Mouse (Mus musculus) midbrain, embryonic 13.5 days (tissue): ENCODE measurements at regions not wholly inside any gene's neighbourhood (a gene's known extent, or its start where the extent isn't known, plus 50 kb on each side); places are given as distances from the start of the nearest gene placed in this dataset.

Source experiments
- ATAC-seq: fragments of 200-750 bp; cut with Nextera tagmentation; 2 replicates; pipeline ENCODE4 v1.8.0; 2017; ENCODE audit warnings: mild to moderate bottlenecking, moderate TSS enrichment, moderate library complexity
- H3K27ac ChIP-seq: fragments of 300-500 bp; sonication (generic); 2 replicates; pipeline ENCODE4 v1.5.1; 2015; ENCODE audit warnings: inconsistent platforms, mild to moderate bottlenecking, moderate library complexity
- H3K27me3 ChIP-seq: fragments of 300-500 bp; sonication (generic); 2 replicates; pipeline ENCODE4 v1.6.1; 2015; ENCODE audit warnings: mild to moderate bottlenecking, inconsistent platforms
- H3K36me3 ChIP-seq: fragments of 300-500 bp; sonication (generic); 2 replicates; pipeline ENCODE4 v1.6.1; 2015; ENCODE audit warnings: mild to moderate bottlenecking, inconsistent platforms
- H3K4me1 ChIP-seq: fragments of 300-500 bp; sonication (generic); replicated peaks from 2 replicates; pipeline ENCODE4 v1.6.1; 2015; ENCODE audit warnings: inconsistent platforms
- H3K4me2 ChIP-seq: fragments of 300-500 bp; sonication (generic); replicated peaks from 2 replicates; pipeline ENCODE4 v1.6.1; 2015; ENCODE audit warnings: moderate library complexity, mild to moderate bottlenecking, inconsistent platforms
- H3K4me3 ChIP-seq: fragments of 300-500 bp; sonication (generic); replicated peaks from 2 replicates; pipeline ENCODE4 v1.5.1; 2015; ENCODE audit warnings: mild to moderate bottlenecking, inconsistent platforms
- H3K9ac ChIP-seq: fragments of 300-500 bp; sonication (generic); replicated peaks from 2 replicates; pipeline ENCODE4 v1.6.1; 2015; ENCODE audit warnings: mild to moderate bottlenecking, inconsistent platforms
- H3K9me3 ChIP-seq: fragments of 300-500 bp; sonication (generic); 2 replicates; pipeline ENCODE4 v1.6.1; 2016; ENCODE audit warnings: mild to moderate bottlenecking, inconsistent platforms
- WGBS: fragments of 180-500 bp; shearing (Covaris S2); methylation state at CpG from one replicate; pipeline ENCODE4 v1.1.7; 2015; 5-methylcytosine and 5-hydroxymethylcytosine counted together

DNA sequence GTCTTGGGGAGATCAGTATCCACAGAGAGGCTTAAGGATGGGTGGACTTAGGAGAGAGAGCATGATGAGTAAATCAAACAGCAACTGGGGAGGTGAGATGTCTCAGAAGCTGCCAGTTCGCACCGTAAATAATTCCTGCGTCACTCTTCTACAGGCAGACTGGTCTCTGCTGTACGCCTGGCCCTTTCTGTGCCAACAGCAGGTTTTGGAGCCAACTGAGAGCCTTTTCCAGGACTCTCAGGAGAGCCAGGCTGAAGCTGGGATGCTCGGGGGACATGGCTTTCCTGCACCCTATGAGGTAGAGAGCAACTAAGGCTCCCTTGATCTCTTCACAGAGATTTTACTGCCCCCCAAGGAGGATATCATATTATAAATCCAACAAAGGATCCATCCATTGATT is 134.3 kb upstream of the Gsc start:
- H3K4me3 ChIP-seq = no peak overlapping the region
- H3K9ac ChIP-seq = no peak overlapping the region
- peaks cover 7% of the 10 kb centered on the region; the same call in 1 of the 2 replicates for H3K9me3 ChIP-seq
- no peak overlapping the region for H3K4me2 ChIP-seq
- H3K4me1 ChIP-seq = 0 out of 2 replicates have a peak, but pooled peaks cover 9% of the 10 kb centered on the region
- no peaks in the 10 kb centered on the region for H3K27me3 ChIP-seq
- 93% methylated on average over 5 of the region's 5 CpGs for WGBS
- no peaks in the 10 kb centered on the region for H3K36me3 ChIP-seq
- no peak for ATAC-seq
- no peak overlapping the region for H3K27ac ChIP-seq

DNA sequence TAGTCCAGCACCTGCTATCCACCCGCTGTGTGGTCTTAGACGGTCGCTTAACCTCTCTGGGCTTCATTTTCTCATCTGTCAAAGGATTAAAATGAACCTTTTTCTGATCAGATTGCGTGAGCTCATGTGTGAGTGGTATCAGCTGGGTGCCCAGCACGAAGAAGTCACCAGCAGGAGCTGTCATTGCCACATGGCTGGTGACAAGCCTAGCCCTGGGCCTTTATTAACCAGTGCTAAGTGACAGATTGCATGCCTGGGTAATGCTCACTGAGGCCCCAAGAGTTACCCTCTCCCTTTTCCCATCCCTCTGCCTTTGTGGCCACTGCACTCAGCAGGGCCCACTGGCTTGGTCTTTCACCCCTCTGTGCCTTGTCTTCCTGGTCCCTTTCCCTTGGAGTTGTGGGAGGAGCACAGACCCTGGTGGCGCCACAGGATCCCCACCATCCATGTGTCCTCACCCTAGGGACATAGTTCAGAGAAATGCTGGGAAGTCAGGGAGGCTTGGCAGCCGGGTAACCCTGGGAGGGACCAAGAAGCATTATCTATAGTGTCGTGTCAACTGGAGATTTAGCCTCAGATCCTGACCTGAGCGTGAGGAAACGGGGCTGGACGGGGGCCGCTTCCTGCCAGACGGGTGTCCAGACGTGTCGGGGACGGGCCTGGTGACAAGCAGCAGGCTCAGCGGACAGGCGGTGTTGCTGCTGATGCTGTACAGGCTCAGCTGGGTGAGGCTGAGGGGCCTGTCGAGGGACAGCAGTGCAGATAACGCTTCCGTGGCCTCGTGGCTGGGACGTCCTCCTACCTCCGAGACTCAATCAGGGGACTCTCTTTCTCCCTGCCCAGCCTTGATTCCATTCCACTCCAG is 132.6 kb upstream of the Gsc start:
- ATAC-seq = 0 out of 2 replicates have a peak, but pooled peaks have one; percentile 21
- 73% methylated on average over 24 of the region's 24 CpGs for WGBS
- H3K27me3 ChIP-seq = no peaks in the 10 kb centered on the region

DNA sequence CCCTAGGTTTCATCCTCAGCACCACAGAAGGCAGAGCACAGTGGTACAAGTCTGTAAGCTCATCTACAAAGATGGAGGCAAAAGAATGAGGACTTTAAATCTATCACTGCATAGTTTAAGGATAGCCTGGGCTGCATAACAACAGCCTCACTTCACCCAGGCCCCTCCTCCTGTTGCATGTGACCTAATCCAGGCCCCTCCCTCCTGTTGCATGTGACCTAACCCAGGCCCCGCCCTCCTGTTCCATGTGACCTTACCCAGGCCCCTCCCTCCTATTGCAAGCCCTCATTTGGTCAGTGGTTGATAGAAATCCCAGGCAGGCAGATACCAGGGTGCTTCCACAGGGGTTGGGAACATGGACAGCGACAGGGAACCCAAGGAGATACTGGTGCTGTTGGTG is 124.9 kb upstream of the Gsc start:
- Histone ChIP-seq H3K9ac (no peak overlapping the region), H3K27ac (no peak overlapping the region), H3K4me3 (no peak overlapping the region), H3K27me3 (0 out of 2 replicates have a peak, but pooled peaks cover 5% of the 10 kb centered on the region), H3K4me2 (no peak overlapping the region), H3K9me3 (0 out of 2 replicates have a peak, but pooled peaks cover 3% of the 10 kb centered on the region), H3K36me3 (no peaks in the 10 kb centered on the region), H3K4me1 (peaks cover 10% of the 10 kb centered on the region)
- 54% methylated on average over 2 of the region's 2 CpGs for WGBS
- ATAC-seq = no peak

More for the DNA sequence above, 132.6 kb upstream of the Gsc start:
- H3K4me3 ChIP-seq = no peak overlapping the region
- no peak overlapping the region for H3K27ac ChIP-seq
- 0 out of 2 replicates have a peak, but pooled peaks cover 9% of the 10 kb centered on the region for H3K4me1 ChIP-seq
- no peak overlapping the region for H3K9ac ChIP-seq
- H3K4me2 ChIP-seq = no peak overlapping the region
- 0 out of 2 replicates have a peak, but pooled peaks cover 3% of the 10 kb centered on the region for H3K9me3 ChIP-seq
- H3K36me3 ChIP-seq = no peaks in the 10 kb centered on the region

DNA sequence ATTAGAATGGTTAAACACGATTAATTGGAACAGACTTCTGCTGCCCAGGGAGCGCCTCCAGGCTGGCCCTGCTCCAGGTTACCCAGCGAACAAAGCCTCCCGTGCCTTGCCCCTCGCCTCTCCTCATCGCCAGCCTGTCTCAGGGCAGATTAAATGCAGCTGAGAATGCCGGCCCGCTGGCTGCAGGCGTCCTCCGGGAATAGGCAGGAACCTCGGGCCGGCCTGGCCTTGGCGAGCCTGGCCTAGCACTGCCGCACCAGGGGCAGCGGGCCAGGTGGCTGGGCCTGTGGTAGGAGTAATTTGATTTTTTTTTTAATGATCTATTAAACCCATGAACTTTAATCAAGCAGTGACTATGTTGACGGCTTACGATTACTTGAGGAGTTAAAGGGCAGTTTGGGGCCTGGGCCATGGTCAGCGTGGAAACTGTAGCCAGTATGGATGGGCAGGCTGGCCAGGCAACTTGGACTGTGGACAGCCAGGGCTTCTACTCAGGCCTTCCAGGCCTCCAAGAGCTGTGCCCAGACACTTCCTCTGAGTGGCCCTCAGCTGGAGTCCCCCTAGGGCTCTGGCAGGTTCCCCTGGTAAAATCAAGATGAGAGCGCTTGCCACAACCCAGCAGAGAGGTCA is 120.5 kb upstream of the Gsc start:
- Histone ChIP-seq H3K9me3 (no peaks in the 10 kb centered on the region), H3K36me3 (no peaks in the 10 kb centered on the region), H3K9ac (no peak overlapping the region), H3K4me3 (no peak overlapping the region), H3K27me3 (peaks cover 7% of the 10 kb centered on the region; the same call in 1 of the 2 replicates), H3K27ac (peak overlapping the region; percentile 42), H3K4me1 (peaks cover 17% of the 10 kb centered on the region), H3K4me2 (peak overlapping the region; percentile 35)
- peak; percentile 92 for ATAC-seq
- WGBS = 22% methylated on average over 19 of the region's 19 CpGs

DNA sequence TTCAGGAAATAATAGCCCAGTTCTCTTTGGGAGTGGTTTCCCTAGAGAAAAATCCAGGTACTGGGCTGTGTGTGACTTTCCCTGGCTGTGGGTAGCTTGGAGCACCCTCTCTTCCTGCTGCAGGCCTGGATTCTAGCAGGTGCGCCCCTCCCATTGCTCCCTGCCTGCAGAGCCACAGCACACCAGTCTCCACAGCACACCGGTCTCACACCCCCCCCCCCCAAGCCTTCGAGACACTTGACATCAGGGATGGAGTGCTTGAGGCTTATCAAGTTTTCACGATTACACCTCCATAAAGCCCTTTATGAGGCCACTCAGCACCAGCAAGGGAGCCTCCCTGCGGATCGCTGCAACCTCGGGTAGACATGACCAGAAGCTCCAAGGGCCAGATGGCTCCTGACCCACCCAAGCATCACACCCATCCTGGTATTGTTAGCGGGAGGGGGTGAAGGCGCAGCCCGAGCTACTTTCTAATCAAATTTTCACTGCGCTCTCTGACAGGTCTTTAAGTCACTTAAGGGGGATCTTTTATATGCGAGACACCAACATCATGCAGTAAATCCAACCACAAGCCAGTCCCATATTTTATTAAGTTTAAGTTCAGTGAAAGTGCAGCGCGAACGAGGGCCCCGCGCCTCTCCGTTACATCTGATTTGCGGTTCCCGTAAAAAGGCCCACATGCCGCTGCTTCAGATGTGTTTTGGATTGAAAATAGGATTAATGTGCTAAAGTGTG is 119.8 kb upstream of the Gsc start:
- Histone ChIP-seq H3K4me3 (no peak overlapping the region), H3K9ac (no peak overlapping the region), H3K36me3 (no peaks in the 10 kb centered on the region), H3K27me3 (peaks cover 7% of the 10 kb centered on the region; the same call in 1 of the 2 replicates), H3K4me1 (peaks cover 17% of the 10 kb centered on the region), H3K27ac (peak overlapping the region; percentile 49; the same call in 1 of the 2 replicates), H3K9me3 (no peaks in the 10 kb centered on the region), H3K4me2 (peak overlapping the region; percentile 35)
- ATAC-seq = peak; percentile 67
- WGBS = 40% methylated on average over 21 of the region's 21 CpGs

DNA sequence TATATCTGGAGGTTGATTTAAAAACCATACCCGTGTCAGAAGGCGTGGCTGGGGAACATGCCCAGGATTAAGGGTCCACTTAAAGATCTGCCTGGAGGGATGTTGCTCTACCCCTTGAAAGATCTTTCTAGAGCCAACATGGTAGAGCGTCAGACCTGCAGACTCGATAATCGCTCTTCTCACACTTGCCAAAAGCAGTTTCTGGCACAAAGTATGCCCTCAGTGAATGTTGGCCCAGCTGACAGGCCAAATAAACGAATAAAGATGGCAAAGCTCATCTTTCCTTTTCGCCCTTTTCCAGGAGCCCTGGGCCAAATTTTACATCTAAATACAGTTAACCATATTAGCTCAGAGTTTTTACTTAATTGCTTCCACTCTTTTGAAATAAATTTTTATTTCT is 118.4 kb upstream of the Gsc start:
- Histone ChIP-seq H3K36me3 (no peaks in the 10 kb centered on the region), H3K4me3 (no peak overlapping the region), H3K4me2 (no peak overlapping the region), H3K4me1 (peaks cover 17% of the 10 kb centered on the region), H3K9ac (no peak overlapping the region), H3K27ac (no peak overlapping the region), H3K27me3 (peaks cover 7% of the 10 kb centered on the region; the same call in 1 of the 2 replicates), H3K9me3 (no peaks in the 10 kb centered on the region)
- ATAC-seq = no peak
- WGBS = 87% methylated on average over 7 of the region's 7 CpGs

DNA sequence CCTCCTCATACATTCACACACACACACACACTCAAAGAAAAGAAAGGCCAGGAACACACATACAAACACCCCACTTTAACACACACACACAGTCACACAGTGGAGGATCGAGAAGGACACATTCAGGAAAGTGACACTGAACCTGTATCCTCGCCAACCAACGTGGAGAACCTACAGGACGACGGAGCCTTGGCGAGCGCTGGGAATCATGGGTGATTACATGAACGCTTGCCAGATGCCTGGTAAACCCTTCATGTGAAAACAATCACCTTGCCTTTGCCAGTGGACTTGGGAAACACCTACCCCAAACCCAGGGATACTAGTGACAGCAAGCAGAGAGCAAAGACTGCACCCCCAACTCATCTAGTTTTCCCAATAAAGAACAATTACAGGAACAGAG is 117.2 kb upstream of the Gsc start:
- Histone ChIP-seq H3K36me3 (no peaks in the 10 kb centered on the region), H3K4me2 (no peak overlapping the region), H3K4me3 (no peak overlapping the region), H3K9me3 (no peaks in the 10 kb centered on the region), H3K27ac (no peak overlapping the region), H3K9ac (no peak overlapping the region), H3K4me1 (peaks cover 17% of the 10 kb centered on the region), H3K27me3 (peaks cover 5% of the 10 kb centered on the region; the same call in 1 of the 2 replicates)
- 91% methylated on average over 8 of the region's 8 CpGs for WGBS
- no peak for ATAC-seq

DNA sequence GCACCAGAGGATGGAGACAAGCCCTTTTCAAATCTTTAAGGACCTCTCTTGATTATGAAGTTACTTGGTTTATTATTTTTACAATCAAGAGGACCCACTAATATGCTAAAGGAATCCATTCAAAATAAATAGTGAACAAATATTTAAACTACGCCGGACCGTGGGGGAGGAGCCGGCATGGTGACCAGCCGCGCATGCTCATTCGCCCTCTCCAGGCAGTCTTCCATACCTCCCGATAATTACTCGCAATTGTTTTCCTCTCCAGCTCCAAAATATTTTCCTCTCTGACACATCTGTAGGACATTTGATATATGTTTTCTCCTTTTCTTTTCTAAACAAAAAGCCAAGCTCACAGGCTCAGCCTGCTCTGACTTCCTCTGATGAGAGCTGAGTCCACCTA is 111.3 kb upstream of the Gsc start:
- H3K36me3 ChIP-seq = no peaks in the 10 kb centered on the region
- peak overlapping the region; percentile 26 for H3K4me2 ChIP-seq
- ATAC-seq = no peak
- no peaks in the 10 kb centered on the region; the same call in 1 of the 2 replicates for H3K4me1 ChIP-seq
- no peak overlapping the region for H3K4me3 ChIP-seq
- H3K27ac ChIP-seq = no peak overlapping the region
- H3K9me3 ChIP-seq = no peaks in the 10 kb centered on the region
- H3K27me3 ChIP-seq = peaks cover 9% of the 10 kb centered on the region; the same call in 1 of the 2 replicates
- H3K9ac ChIP-seq = no peak overlapping the region
- 65% methylated on average over 9 of the region's 9 CpGs for WGBS

DNA sequence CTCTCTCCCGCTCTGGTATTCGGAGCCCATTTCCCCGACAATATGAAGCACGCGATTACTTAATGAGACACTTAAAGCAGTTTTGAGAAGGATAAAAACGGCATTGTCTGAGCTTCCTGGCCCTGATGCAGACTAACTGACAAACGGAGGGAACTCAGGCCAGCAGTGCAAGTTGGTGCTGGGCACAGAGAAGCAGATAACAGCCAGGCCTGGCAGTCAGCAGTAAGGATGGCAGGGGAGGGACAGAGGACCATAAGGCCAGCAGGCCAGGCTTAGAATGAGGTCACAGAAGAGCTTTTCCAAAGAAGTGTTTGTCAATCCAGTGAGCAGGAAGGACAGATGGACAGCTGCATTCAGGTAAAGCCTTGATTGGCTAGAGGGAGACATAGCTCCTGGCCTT is 107.7 kb upstream of the Gsc start:
- Histone ChIP-seq H3K27ac (no peak overlapping the region), H3K27me3 (0 out of 2 replicates have a peak, but pooled peaks cover 9% of the 10 kb centered on the region), H3K9me3 (no peaks in the 10 kb centered on the region), H3K9ac (no peak overlapping the region), H3K4me1 (no peaks in the 10 kb centered on the region; the same call in 1 of the 2 replicates), H3K36me3 (no peaks in the 10 kb centered on the region), H3K4me3 (no peak overlapping the region), H3K4me2 (no peak overlapping the region)
- no peak for ATAC-seq
- WGBS = 66% methylated on average over 7 of the region's 7 CpGs

DNA sequence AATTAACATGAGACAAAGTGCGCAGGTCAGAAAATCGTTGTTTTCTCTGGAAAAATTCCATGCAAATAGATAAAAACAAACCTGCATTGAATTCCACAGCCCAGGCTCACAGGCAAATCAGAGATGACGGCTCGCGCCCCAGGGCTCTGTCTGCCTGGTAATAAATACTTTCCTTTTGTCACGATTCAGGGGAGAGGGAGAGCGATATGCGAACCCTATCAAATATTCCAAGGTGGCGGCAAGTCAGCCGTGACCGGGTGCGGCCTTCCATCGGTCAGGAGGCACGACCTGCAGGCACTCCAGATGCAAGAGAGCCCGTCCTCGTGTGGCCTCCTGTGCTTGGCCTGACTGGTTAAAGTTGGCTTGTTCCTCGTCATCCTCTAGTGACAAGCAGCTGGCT is 94.5 kb upstream of the Gsc start:
- no peak overlapping the region for H3K9ac ChIP-seq
- H3K4me3 ChIP-seq = no peak overlapping the region
- ATAC-seq = no peak
- no peaks in the 10 kb centered on the region for H3K36me3 ChIP-seq
- no peak overlapping the region for H3K4me2 ChIP-seq
- 84% methylated on average over 17 of the region's 17 CpGs for WGBS
- H3K4me1 ChIP-seq = no peaks in the 10 kb centered on the region
- no peak overlapping the region for H3K27ac ChIP-seq
- H3K9me3 ChIP-seq = no peaks in the 10 kb centered on the region
- no peaks in the 10 kb centered on the region for H3K27me3 ChIP-seq

DNA sequence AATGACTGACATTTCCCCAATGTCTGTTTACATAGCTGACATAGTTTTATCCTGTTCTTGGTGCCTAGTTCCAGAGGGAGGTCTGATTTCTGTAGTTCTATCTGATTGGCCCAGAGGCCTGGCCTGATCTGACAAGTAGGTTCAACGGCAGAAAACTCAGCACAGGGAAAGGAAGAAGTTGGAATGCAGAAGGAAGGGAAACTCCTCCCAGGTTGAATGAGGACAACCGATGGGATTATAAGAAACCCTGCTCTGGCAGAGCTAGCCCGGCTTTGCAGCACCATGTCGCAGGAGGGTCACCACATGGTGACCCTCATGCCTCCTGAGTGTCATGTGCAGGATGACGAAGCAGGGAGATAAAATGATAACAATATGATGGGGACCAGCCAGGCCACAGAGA is 89.8 kb upstream of the Gsc start:
- H3K27ac ChIP-seq = no peak overlapping the region
- no peak overlapping the region for H3K9ac ChIP-seq
- H3K4me1 ChIP-seq = no peaks in the 10 kb centered on the region
- no peak overlapping the region for H3K4me2 ChIP-seq
- no peak overlapping the region for H3K4me3 ChIP-seq
- 71% methylated on average over 5 of the region's 5 CpGs for WGBS
- H3K9me3 ChIP-seq = no peaks in the 10 kb centered on the region
- no peak for ATAC-seq
- no peaks in the 10 kb centered on the region for H3K36me3 ChIP-seq
- H3K27me3 ChIP-seq = no peaks in the 10 kb centered on the region
